Mouse (Mus musculus) cortical plate, adult 2 months (tissue): ENCODE measurements around the gene Kif1a.

Source experiments
- CTCF ChIP-seq: fragments of 200-500 bp; IDR thresholded peaks from 2 replicates; pipeline ENCODE4 v1.5.1; 2011; ENCODE audit warnings: mild to moderate bottlenecking, control low read depth, low read length; ENCODE audit not compliant: insufficient read depth; ENCODE audit errors: extremely low read depth
- POLR2A ChIP-seq: fragments of 200-500 bp; IDR thresholded peaks from 2 replicates; pipeline ENCODE4 v1.6.1; 2011; ENCODE audit warnings: mild to moderate bottlenecking, low read length, control low read depth; ENCODE audit not compliant: insufficient read depth; ENCODE audit errors: extremely low read depth

GRCm38 (mm10) chr1:93100576-93101491 lies 917 bp downstream of the Kif1a start:
- TF ChIP-seq CTCF (no peak), POLR2A (peak; percentile 29; the same call in 1 of the 2 replicates)
